Mouse (Mus musculus) E14TG2a.4 (cell line): ENCODE data around the gene Kmt5b.

Experiments used
- CTCF ChIP-seq: conservative IDR thresholded peaks from 2 replicates; pipeline ENCODE4 v1.5.1; 2014; ENCODE audit warnings: low read length
- NANOG ChIP-seq: IDR thresholded peaks from 2 replicates; pipeline ENCODE4 v1.6.1; 2014; ENCODE audit warnings: borderline replicate concordance, low read length, mixed read lengths
- POU5F1 ChIP-seq: IDR thresholded peaks from 2 replicates; pipeline ENCODE4 v1.6.1; 2014; ENCODE audit warnings: low read length, borderline replicate concordance

GRCm38 (mm10) chr19:3815824-3816223 lies 48.6 kb downstream of the Kmt5b start:
- TF ChIP-seq CTCF (no peak), NANOG (no peak), POU5F1 (no peak)
